15 mouse cellular contexts compared by ENCODE assay signal in genomic region chr5:74250947-74251346, GRCm38 (mm10). TPM values are rescaled to one million over a fixed set of nuclear protein-coding genes. Genes with fewer than 3 reads are reported as not detected.
DNase-seq lines count a peak whose midpoint lies in the region; ATAC-seq and TF ChIP-seq lines count a peak whose summit lies in the region.
"Had no signal": no experiment of that assay in that cellular context is flagged by ENCODE, and none has a peak within 500 bp of the region (broad histone marks: within the 10 kb centered on the region; RNA-seq: fewer than 3 reads in every experiment).

No protein-coding gene starts in this region.

- H3K4me1 ChIP-seq in forebrain, embryonic 10.5 days = peaks cover 42% of the 10 kb centered on the region
- H3K4me1 ChIP-seq in forebrain, embryonic 16.5 days (replicated peaks; ENCODE audit: control insufficient read depth, insufficient read depth, low read length) = peaks cover 9% of the 10 kb centered on the region
- H3K4me1 ChIP-seq in liver, adult 2 months (ENCODE audit: control insufficient read depth, insufficient read depth, low read length) = peaks cover 8% of the 10 kb centered on the region
- H3K4me1 ChIP-seq in embryonic facial prominence, embryonic 15.5 days = peaks cover 49% of the 10 kb centered on the region
- H3K4me1 ChIP-seq in stomach, embryonic 15.5 days = peaks cover 43% of the 10 kb centered on the region

- H3K9ac ChIP-seq in forebrain, embryonic 16.5 days (replicated peaks; ENCODE audit: low read depth, low read length) = no peak overlapping the region
- no peak overlapping the region for H3K9ac ChIP-seq in liver, adult 2 months (ENCODE audit: low read depth, low read length)
- H3K9ac ChIP-seq in embryonic facial prominence, embryonic 15.5 days = no peak overlapping the region
- no peak overlapping the region for H3K9ac ChIP-seq in stomach, embryonic 15.5 days

- ATAC-seq in forebrain, embryonic 16.5 days = no peak; the same call in 1 of the 2 replicates
- ATAC-seq in embryonic facial prominence, embryonic 15.5 days (ENCODE audit: insufficient number of reproducible peaks, low FRiP score, low TSS enrichment, low read depth) = no peak
- peak; percentile 51; the same call in 1 of the 2 replicates for ATAC-seq in stomach, embryonic 15.5 days (ENCODE audit: insufficient read depth, low FRiP score, low read depth)
- ATAC-seq: forebrain, embryonic 14.5 days; hindbrain, embryonic 16.5 days had no signal

- H3K9me3 ChIP-seq in forebrain, embryonic 10.5 days = no peaks in the 10 kb centered on the region
- H3K9me3 ChIP-seq in forebrain, embryonic 16.5 days (ENCODE audit: control insufficient read depth, low read length) = no peaks in the 10 kb centered on the region
- no peaks in the 10 kb centered on the region for H3K9me3 ChIP-seq in embryonic facial prominence, embryonic 15.5 days (replicated peaks)
- H3K9me3 ChIP-seq in stomach, embryonic 15.5 days = no peaks in the 10 kb centered on the region

- TF ChIP-seq CTCF in liver, adult 2 months (IDR thresholded peaks at IDR 0.05; ENCODE audit: low read depth, low read length) = no peak

- WGBS in forebrain, embryonic 10.5 days = 85% methylated on average over 2 of the region's 2 CpGs
- 94% methylated on average over 2 of the region's 2 CpGs for WGBS in forebrain, embryonic 16.5 days
- WGBS in liver, adult 2 months = 25% methylated on average over 2 of the region's 2 CpGs
- WGBS in embryonic facial prominence, embryonic 15.5 days = 60% methylated on average over 2 of the region's 2 CpGs
- 47% methylated on average over 2 of the region's 2 CpGs for WGBS in stomach, embryonic 15.5 days

- no peak overlapping the region for H3K4me3 ChIP-seq in forebrain, embryonic 10.5 days
- H3K4me3 ChIP-seq in forebrain, embryonic 16.5 days (replicated peaks; ENCODE audit: low read length) = no peak overlapping the region
- no peak overlapping the region for H3K4me3 ChIP-seq in liver, adult 2 months (ENCODE audit: insufficient read depth, low read depth, low read length)
- H3K4me3 ChIP-seq in embryonic facial prominence, embryonic 15.5 days (replicated peaks) = no peak overlapping the region
- no peak overlapping the region for H3K4me3 ChIP-seq in stomach, embryonic 15.5 days (replicated peaks)

- no peaks in the 10 kb centered on the region for H3K27me3 ChIP-seq in forebrain, embryonic 10.5 days (ENCODE audit: poor library complexity, severe bottlenecking)
- no peaks in the 10 kb centered on the region for H3K27me3 ChIP-seq in forebrain, embryonic 16.5 days (replicated peaks; ENCODE audit: control insufficient read depth, insufficient read depth, low read length)
- H3K27me3 ChIP-seq in liver, adult 2 months (ENCODE audit: control insufficient read depth, insufficient read depth, low read length) = no peaks in the 10 kb centered on the region
- no peaks in the 10 kb centered on the region for H3K27me3 ChIP-seq in embryonic facial prominence, embryonic 15.5 days
- no peaks in the 10 kb centered on the region for H3K27me3 ChIP-seq in stomach, embryonic 15.5 days (replicated peaks)
- H3K27me3 ChIP-seq: CH12.LX had no signal

- no peaks in the 10 kb centered on the region for H3K36me3 ChIP-seq in forebrain, embryonic 10.5 days (replicated peaks)
- no peaks in the 10 kb centered on the region for H3K36me3 ChIP-seq in forebrain, embryonic 16.5 days (ENCODE audit: control insufficient read depth, insufficient read depth)
- no peaks in the 10 kb centered on the region for H3K36me3 ChIP-seq in liver, adult 2 months (ENCODE audit: control insufficient read depth, insufficient read depth, low read length)
- H3K36me3 ChIP-seq in embryonic facial prominence, embryonic 15.5 days = no peaks in the 10 kb centered on the region
- H3K36me3 ChIP-seq in stomach, embryonic 15.5 days = no peaks in the 10 kb centered on the region

- no peak for DNase-seq in forebrain, embryonic 10.5 days (ENCODE audit: extremely low spot score, low spot score)
- peak; percentile 62 for DNase-seq in liver, adult 2 months (ENCODE audit: extremely low read depth, low read depth, low spot score)
- no peak for DNase-seq in liver
- DNase-seq in thymus, postnatal 36 days = no peak
- no peak for DNase-seq in cerebellum, adult 8-10 months
- DNase-seq: cerebellum, adult 11 months; heart, postnatal 14 days; right cerebral cortex, postnatal 25 days; thymus, adult 18-20 months had no signal

- H3K4me2 ChIP-seq in forebrain, embryonic 16.5 days (ENCODE audit: low read length) = no peak overlapping the region
- no peak overlapping the region for H3K4me2 ChIP-seq in embryonic facial prominence, embryonic 15.5 days (replicated peaks)
- no peak overlapping the region for H3K4me2 ChIP-seq in stomach, embryonic 15.5 days

- no peaks in the 10 kb centered on the region for H3K79me2 ChIP-seq in liver, adult 2 months (ENCODE audit: control insufficient read depth, insufficient read depth, low read length)

- 0 out of 2 replicates have a peak overlapping the region, but pooled peaks have one; percentile 53 for H3K27ac ChIP-seq in forebrain, embryonic 10.5 days
- H3K27ac ChIP-seq in forebrain, embryonic 16.5 days (ENCODE audit: low read length) = no peak overlapping the region
- no peak overlapping the region for H3K27ac ChIP-seq in liver, adult 2 months (replicated peaks; ENCODE audit: insufficient read depth, low read depth, low read length)
- peak overlapping the region; percentile 58; the same call in 1 of the 2 replicates for H3K27ac ChIP-seq in embryonic facial prominence, embryonic 15.5 days (replicated peaks)
- peak overlapping the region; percentile 11; the same call in 1 of the 2 replicates for H3K27ac ChIP-seq in stomach, embryonic 15.5 days

- TF ChIP-seq POLR2A in liver, adult 2 months (IDR thresholded peaks at IDR 0.05; ENCODE audit: extremely low read depth, insufficient read depth, low read length) = no peak

RNA-seq across cellular contexts. Expression of gene Rasl11b, which starts 55.9 kb away (rescaled TPM):
- 27.5 and 29.2 TPM in 2 replicates for polyA plus RNA-seq in forebrain, embryonic 10.5 days (2016; fragmentation: Nextera tagmentation; extraction: Ambion mirVana)
- 31.2 and 41.5 TPM in 2 replicates for polyA plus RNA-seq in forebrain, embryonic 16.5 days (2015; fragmentation: Nextera tagmentation; extraction: Ambion mirVana)
- 1.1 TPM in 2 replicates for total RNA-seq in liver, adult 2 months (2014; rRNA removed)
- 6.6 and 6.8 TPM in 2 replicates for polyA plus RNA-seq in liver, adult 2 months (2012; rRNA removed)
- 123 and 138 TPM in 2 replicates for polyA plus RNA-seq in embryonic facial prominence, embryonic 15.5 days (2015; fragmentation: Nextera tagmentation; extraction: Ambion mirVana)
- polyA plus RNA-seq in stomach, embryonic 15.5 days (2015; fragmentation: Nextera tagmentation; extraction: Ambion mirVana) = 47.9 and 50.3 TPM in 2 replicates

Comparison
In these comparisons a context has a peak if more than half of its experiments do, and no peak if none do; other contexts are left out.
1. H3K27ac ChIP-seq: peak in forebrain, embryonic 10.5 days (single experiment), embryonic facial prominence, embryonic 15.5 days (single experiment) and stomach, embryonic 15.5 days (single experiment); none in forebrain, embryonic 16.5 days (single experiment) and liver, adult 2 months (single experiment).